Mouse (Mus musculus): ENCODE data around the gene Wipi1.

DNA sequence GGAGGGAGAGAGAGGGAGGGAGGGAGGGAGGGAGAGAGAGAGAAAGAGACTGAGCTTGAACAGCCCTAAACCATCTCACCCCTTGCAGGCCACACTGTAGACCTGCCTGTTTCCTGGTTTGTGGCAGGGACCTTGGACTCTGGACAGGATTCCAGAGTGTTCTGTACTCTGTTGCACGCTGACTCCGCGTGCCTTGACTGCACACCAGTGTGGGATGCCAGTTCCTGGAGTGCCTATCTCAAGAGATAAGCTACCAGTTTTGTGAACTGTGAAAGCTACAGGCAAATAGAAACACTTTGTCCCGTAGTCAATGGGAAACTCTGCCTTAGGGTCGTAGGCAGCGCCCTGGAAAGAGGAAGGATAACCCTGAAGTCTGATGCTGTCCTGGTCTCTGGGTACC is 55.6 kb downstream of the Wipi1 start:
- no peak for TF ChIP-seq USF1 (IDR thresholded peaks at IDR 0.05; ENCODE audit: low read depth)
- TF ChIP-seq POLR2A (IDR thresholded peaks at IDR 0.05; ENCODE audit: insufficient read length, low read depth), result no peak
- no peak for TF ChIP-seq CEBPB (IDR thresholded peaks at IDR 0.05; ENCODE audit: insufficient read depth, poor library complexity, severe bottlenecking)
- no peak for TF ChIP-seq MAX (IDR thresholded peaks at IDR 0.05; ENCODE audit: low read depth)
- TF ChIP-seq TCF12 (IDR thresholded peaks at IDR 0.05; ENCODE audit: insufficient read depth, poor library complexity, severe bottlenecking), result no peak
- TF ChIP-seq TCF3 (IDR thresholded peaks at IDR 0.05; ENCODE audit: insufficient read length, low read depth), result no peak
- no peak for TF ChIP-seq MYOG (IDR thresholded peaks at IDR 0.05; ENCODE audit: control insufficient read depth in 1 of 3, insufficient read depth in 1 of 3, insufficient read length in 2 of 3, low read depth in 2 of 3)
- TF ChIP-seq SRF (IDR thresholded peaks at IDR 0.05; ENCODE audit: control insufficient read depth, insufficient read length, low read depth), result no peak
- TF ChIP-seq E2F4 (IDR thresholded peaks at IDR 0.05; ENCODE audit: insufficient read depth), result no peak
- no peak for TF ChIP-seq MYOD1 (IDR thresholded peaks at IDR 0.05; ENCODE audit: control insufficient read depth in 1 of 3, insufficient read length in 2 of 3, low read depth in 2 of 3)
- TF ChIP-seq POLR2AphosphoS2 (IDR thresholded peaks at IDR 0.05; ENCODE audit: insufficient read length, low read depth), result no peak
